8 mouse cellular contexts compared by ENCODE assay signal in the genomic region with DNA sequence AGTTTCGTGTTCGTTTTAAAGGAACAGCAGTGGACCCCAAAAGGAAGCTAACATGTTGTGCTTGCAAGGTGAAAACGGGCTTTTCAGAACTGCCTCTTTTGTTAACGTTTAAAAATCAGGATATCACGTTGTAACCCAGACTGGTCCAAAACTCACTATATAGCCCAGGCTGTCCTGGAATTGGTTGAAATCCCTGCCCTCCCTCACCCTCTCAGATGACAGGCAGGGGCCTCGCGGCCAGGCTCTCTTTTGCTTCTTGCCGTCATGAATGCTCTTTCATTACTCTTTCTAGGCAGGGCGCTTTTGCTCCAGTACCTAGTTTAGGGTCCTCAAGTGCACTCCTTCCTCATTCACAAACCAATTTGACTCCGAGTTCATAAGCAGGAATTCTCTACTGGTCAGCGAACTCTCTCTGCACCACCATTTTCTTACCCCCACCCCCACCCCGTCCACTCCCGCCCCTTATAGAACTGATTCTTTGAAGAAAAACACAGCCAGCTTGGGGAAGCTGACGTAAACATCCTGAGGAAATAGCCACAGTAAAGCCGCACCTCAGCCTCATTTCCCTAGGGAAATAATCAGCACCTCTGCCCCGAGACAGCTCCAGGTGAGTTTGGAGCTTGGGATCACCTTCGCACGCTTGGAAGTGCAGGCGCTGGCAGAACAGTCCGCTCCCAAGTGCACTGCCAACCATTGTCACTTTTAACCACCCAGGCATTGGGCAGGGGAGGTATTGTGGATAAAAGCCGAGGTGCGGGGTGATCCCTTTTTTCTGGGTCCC. TPM values are rescaled to one million over a fixed set of nuclear protein-coding genes. Genes with fewer than 3 reads are reported as not detected.
DNase-seq lines count a peak whose midpoint lies in the region; ATAC-seq and TF ChIP-seq lines count a peak whose summit lies in the region.

No protein-coding gene starts in this region.

- WGBS in hindbrain, embryonic 14.5 days: under 1% methylated on average over 22 of the region's 22 CpGs
- WGBS in liver, embryonic 16.5 days (ENCODE audit: insufficient replicate concordance): 2% methylated on average over 22 of the region's 22 CpGs
- 2% methylated on average over 22 of the region's 22 CpGs for WGBS in stomach, embryonic 16.5 days

- TF ChIP-seq CTCF in G1E (IDR thresholded peaks at IDR 0.05; ENCODE audit: low read depth, low read length): no peak

- H3K4me1 ChIP-seq in G1E (ENCODE audit: insufficient read depth, low read depth, low read length): peaks cover 16% of the 10 kb centered on the region
- peaks cover 19% of the 10 kb centered on the region; the same call in 1 of the 2 replicates for H3K4me1 ChIP-seq in hindbrain, embryonic 14.5 days (replicated peaks; ENCODE audit: control insufficient read depth, insufficient read depth, low read length)
- peaks cover 17% of the 10 kb centered on the region for H3K4me1 ChIP-seq in liver, embryonic 16.5 days (ENCODE audit: control insufficient read depth, low read depth, low read length)
- peaks cover 14% of the 10 kb centered on the region for H3K4me1 ChIP-seq in stomach, embryonic 16.5 days (ENCODE audit: control insufficient read depth, insufficient read depth, low read length)

- H3K36me3 ChIP-seq in G1E (replicated peaks): no peaks in the 10 kb centered on the region
- peaks cover 14% of the 10 kb centered on the region for H3K36me3 ChIP-seq in hindbrain, embryonic 14.5 days (replicated peaks; ENCODE audit: control insufficient read depth, insufficient read depth)
- no peaks in the 10 kb centered on the region for H3K36me3 ChIP-seq in liver, embryonic 16.5 days (ENCODE audit: control insufficient read depth, insufficient read depth)
- no peaks in the 10 kb centered on the region for H3K36me3 ChIP-seq in stomach, embryonic 16.5 days (ENCODE audit: control insufficient read depth, insufficient read depth, low read length)

- peak; percentile 83 for DNase-seq in heart, adult 11 months
- no peak for DNase-seq in heart, postnatal 14 days
- no peak for DNase-seq in G1E (ENCODE audit: low spot score)
- DNase-seq in embryo, embryonic 9.5 days (ENCODE audit: extremely low spot score): peak; percentile 72
- peak; percentile 67 for DNase-seq in hindbrain, embryonic 14.5 days (ENCODE audit: low spot score)
- DNase-seq in gastrocnemius, postnatal 14 days: no peak

- peak overlapping the region; percentile 100 for H3K9ac ChIP-seq in hindbrain, embryonic 14.5 days
- peak overlapping the region; percentile 31; the same call in 1 of the 2 replicates for H3K9ac ChIP-seq in liver, embryonic 16.5 days (ENCODE audit: low read depth, low read length)
- peak overlapping the region; percentile 80 for H3K9ac ChIP-seq in stomach, embryonic 16.5 days (ENCODE audit: low read length)

- H3K4me3 ChIP-seq in G1E (ENCODE audit: low read depth, low read length): peak overlapping the region; percentile 72; the same call in 1 of the 2 replicates
- H3K4me3 ChIP-seq in hindbrain, embryonic 14.5 days (replicated peaks; ENCODE audit: low read length): peak overlapping the region; percentile 97
- H3K4me3 ChIP-seq in liver, embryonic 16.5 days (ENCODE audit: low read depth, low read length): peak overlapping the region; percentile 68
- peak overlapping the region; percentile 86 for H3K4me3 ChIP-seq in stomach, embryonic 16.5 days (replicated peaks; ENCODE audit: low read length)

- intact Hi-C loops in heart, postnatal 14 days (cut with DNase I): loop anchor here (2.0 to 5.0 kb wide), 2 partner anchors 146 to 687 kb away; no protein-coding TSS in a partner anchor
- intact Hi-C loops in gastrocnemius, postnatal 14 days (cut with DNase I; ENCODE audit: low total_unique reads): loop anchor here (5.0 to 10.0 kb wide), 2 partner anchors 148 to 690 kb away; no protein-coding TSS in a partner anchor

- H3K4me2 ChIP-seq in hindbrain, embryonic 14.5 days (replicated peaks): peak overlapping the region; percentile 99
- peak overlapping the region; percentile 77 for H3K4me2 ChIP-seq in liver, embryonic 16.5 days (ENCODE audit: low read depth, low read length)
- H3K4me2 ChIP-seq in stomach, embryonic 16.5 days (ENCODE audit: low read depth, low read length): peak overlapping the region; percentile 85

- H3K9me3 ChIP-seq in G1E (replicated peaks): peaks cover 33% of the 10 kb centered on the region
- H3K9me3 ChIP-seq in hindbrain, embryonic 14.5 days (ENCODE audit: control insufficient read depth, low read length): no peaks in the 10 kb centered on the region
- no peaks in the 10 kb centered on the region for H3K9me3 ChIP-seq in liver, embryonic 16.5 days (replicated peaks; ENCODE audit: control insufficient read depth, low read length)
- no peaks in the 10 kb centered on the region for H3K9me3 ChIP-seq in stomach, embryonic 16.5 days (replicated peaks; ENCODE audit: control insufficient read depth, low read length)

- H3K27ac ChIP-seq in hindbrain, embryonic 14.5 days: peak overlapping the region; percentile 100
- H3K27ac ChIP-seq in liver, embryonic 16.5 days (ENCODE audit: low read length): no peak overlapping the region
- H3K27ac ChIP-seq in stomach, embryonic 16.5 days (ENCODE audit: low read length): peak overlapping the region; percentile 88

- peaks cover 42% of the 10 kb centered on the region for H3K27me3 ChIP-seq in G1E (ENCODE audit: insufficient read depth, low read length)
- no peaks in the 10 kb centered on the region for H3K27me3 ChIP-seq in hindbrain, embryonic 14.5 days (ENCODE audit: control insufficient read depth, insufficient read depth, low read length)
- H3K27me3 ChIP-seq in liver, embryonic 16.5 days (ENCODE audit: control insufficient read depth, insufficient read depth, low read depth, low read length): peaks cover 53% of the 10 kb centered on the region
- H3K27me3 ChIP-seq in stomach, embryonic 16.5 days (ENCODE audit: control insufficient read depth, insufficient read depth, low read length): no peaks in the 10 kb centered on the region

- no peak for ATAC-seq in G1E (ENCODE audit: extremely low read depth, insufficient number of reproducible peaks, low FRiP score, poor library complexity, severe bottlenecking)
- ATAC-seq in hindbrain, embryonic 14.5 days (ENCODE audit: low FRiP score): no peak
- ATAC-seq in liver, embryonic 16.5 days (ENCODE audit: low read depth): no peak
- no peak for ATAC-seq in stomach, embryonic 16.5 days (ENCODE audit: insufficient read depth, low FRiP score)

RNA-seq across cellular contexts. Expression of a gene that starts 2.0 kb away (rescaled TPM):
- total RNA-seq in heart, postnatal 14 days (2021): 1 to 10 TPM; 4.1 to 5.2 TPM
- total RNA-seq in G1E (2014; fragmentation: Nextera tagmentation) (0.30 and 0.34 TPM in 2 replicates), G1E (2017) (0.55 and 1.2 TPM in 2 replicates)
- 0.53 and 0.61 TPM in 2 replicates for polyA plus RNA-seq in G1E (2012)
- polyA plus RNA-seq in hindbrain, embryonic 14.5 days (2014; fragmentation: Nextera tagmentation; extraction: Ambion mirVana): 35.0 and 36.1 TPM in 2 replicates
- polyA plus RNA-seq in liver, embryonic 16.5 days (2015; fragmentation: Nextera tagmentation; extraction: Ambion mirVana): 0.41 and 0.56 TPM in 2 replicates
- polyA plus RNA-seq in stomach, embryonic 16.5 days (2015; fragmentation: Nextera tagmentation; extraction: Ambion mirVana): 4.8 and 6.6 TPM in 2 replicates
- total RNA-seq in gastrocnemius, postnatal 14 days (2021): 1 to 10 TPM; 3.3 to 4.2 TPM

Comparison
In these comparisons a context has a peak if more than half of its experiments do, and no peak if none do; other contexts are left out.
1. DNase-seq: peak in heart, adult 11 months (single experiment), embryo, embryonic 9.5 days (single experiment) and hindbrain, embryonic 14.5 days (single experiment); none in heart, postnatal 14 days (0 of 2), G1E (single experiment) and gastrocnemius, postnatal 14 days (single experiment).
2. H3K9ac ChIP-seq: peak in every context shown above with its lines; median percentile 100 in hindbrain, embryonic 14.5 days; 80 in stomach, embryonic 16.5 days; 31 in liver, embryonic 16.5 days.
3. Peak in every context shown above with its lines, with median percentiles within 50 percentile points of each other: H3K4me3 ChIP-seq and H3K4me2 ChIP-seq.